31 mouse cellular contexts compared by ENCODE assay signal in the genomic region with DNA sequence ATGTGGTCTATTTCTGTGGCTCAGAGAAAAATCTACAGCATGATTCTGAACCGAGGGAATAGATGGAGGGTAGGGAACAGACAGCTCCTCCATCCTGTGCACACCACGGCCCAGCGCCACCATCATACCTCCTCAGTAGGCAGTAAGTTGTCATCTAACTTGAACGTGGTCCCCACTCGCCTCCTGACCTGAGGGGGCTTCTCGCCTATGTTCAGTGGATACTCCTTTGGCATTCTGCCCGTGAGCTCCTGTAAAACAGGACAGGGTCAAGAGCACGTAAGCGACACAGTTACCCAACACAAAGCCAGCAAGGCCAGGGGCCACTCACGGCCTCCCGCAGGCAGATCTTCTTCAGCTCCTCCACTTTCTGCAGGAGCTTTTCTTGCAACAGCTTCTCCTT. TPM values are rescaled to one million over a fixed set of nuclear protein-coding genes. Genes with fewer than 3 reads are reported as not detected.
DNase-seq lines count a peak whose midpoint lies in the region; ATAC-seq and TF ChIP-seq lines count a peak whose summit lies in the region.
"Had no signal": no experiment of that assay in that cellular context is flagged by ENCODE, and none has a peak within 500 bp of the region (broad histone marks: within the 10 kb centered on the region; RNA-seq: fewer than 3 reads in every experiment).

No protein-coding gene starts in this region.

- intact Hi-C loops in gastrocnemius, adult 2 months (cut with DNase I): no loop called here

- no peak overlapping the region for H3K4me2 ChIP-seq in hindbrain, postnatal 0 days (ENCODE audit: low read depth, low read length)
- H3K4me2 ChIP-seq: embryonic facial prominence, embryonic 15.5 days; forebrain, embryonic 13.5 days; heart, embryonic 11.5 days; midbrain, embryonic 11.5 days; stomach, embryonic 15.5 days had no signal

- H3K27me3 ChIP-seq in hindbrain, embryonic 10.5 days (ENCODE audit: insufficient read depth, poor library complexity, severe bottlenecking): no peaks in the 10 kb centered on the region
- no peaks in the 10 kb centered on the region for H3K27me3 ChIP-seq in hindbrain, postnatal 0 days (ENCODE audit: insufficient read depth, low read length)
- no peaks in the 10 kb centered on the region for H3K27me3 ChIP-seq in megakaryocyte, embryonic 14.5 days (replicated peaks)
- H3K27me3 ChIP-seq: embryonic facial prominence, embryonic 15.5 days; forebrain, embryonic 13.5 days; stomach, embryonic 15.5 days had no signal

- H3K9ac ChIP-seq in hindbrain, postnatal 0 days (replicated peaks; ENCODE audit: low read length): no peak overlapping the region
- H3K9ac ChIP-seq: embryonic facial prominence, embryonic 15.5 days; forebrain, embryonic 13.5 days; liver, embryonic 14.5 days; stomach, embryonic 15.5 days had no signal

- no peak for ATAC-seq in hindbrain, postnatal 0 days
- no peak for ATAC-seq in megakaryocyte, adult 5-6 weeks (ENCODE audit: poor library complexity, severe bottlenecking)
- ATAC-seq: activated CD4-positive, CD25-positive, alpha-beta regulatory T cell, adult 4 months; forebrain, embryonic 13.5 days; hindbrain, embryonic 16.5 days; midbrain, embryonic 16.5 days had no signal

- no peaks in the 10 kb centered on the region for H3K9me3 ChIP-seq in hindbrain, embryonic 10.5 days
- H3K9me3 ChIP-seq in hindbrain, postnatal 0 days (ENCODE audit: low read length): no peaks in the 10 kb centered on the region
- no peaks in the 10 kb centered on the region for H3K9me3 ChIP-seq in megakaryocyte, embryonic 14.5 days
- H3K9me3 ChIP-seq: embryonic facial prominence, embryonic 15.5 days; forebrain, embryonic 13.5 days; stomach, embryonic 15.5 days had no signal

- H3K27ac ChIP-seq in gastrocnemius, adult 2 months: peak overlapping the region; percentile 25; the same call in 1 of the 2 replicates
- H3K27ac ChIP-seq in hindbrain, embryonic 10.5 days: 0 out of 2 replicates have a peak overlapping the region, but pooled peaks have one; percentile 30
- no peak overlapping the region for H3K27ac ChIP-seq in hindbrain, postnatal 0 days
- H3K27ac ChIP-seq: embryonic facial prominence, embryonic 15.5 days; forebrain, embryonic 13.5 days; kidney, postnatal 0 days; liver, embryonic 14.5 days; stomach, embryonic 15.5 days had no signal

- H3K4me3 ChIP-seq in gastrocnemius, adult 2 months: peak overlapping the region; percentile 16; the same call in 1 of the 2 replicates
- no peak overlapping the region for H3K4me3 ChIP-seq in hindbrain, embryonic 10.5 days
- no peak overlapping the region for H3K4me3 ChIP-seq in hindbrain, postnatal 0 days (ENCODE audit: low read length)
- peak overlapping the region; percentile 78 for H3K4me3 ChIP-seq in megakaryocyte, embryonic 14.5 days (replicated peaks)
- H3K4me3 ChIP-seq: embryonic facial prominence, embryonic 15.5 days; forebrain, embryonic 13.5 days; stomach, embryonic 15.5 days had no signal

- peaks cover 12% of the 10 kb centered on the region for H3K4me1 ChIP-seq in hindbrain, embryonic 10.5 days (replicated peaks)
- H3K4me1 ChIP-seq in hindbrain, postnatal 0 days (ENCODE audit: insufficient read depth, low read length): peaks cover 4% of the 10 kb centered on the region; the same call in 1 of the 2 replicates
- peaks cover 80% of the 10 kb centered on the region for H3K4me1 ChIP-seq in megakaryocyte, embryonic 14.5 days
- H3K4me1 ChIP-seq: stomach, embryonic 15.5 days had no signal

- no peak for TF ChIP-seq CTCF in gastrocnemius, adult 2 months (IDR thresholded peaks at IDR 0.05)
- no peak for TF ChIP-seq CTCF in hindbrain, postnatal 0 days (IDR thresholded peaks at IDR 0.05; ENCODE audit: low read depth)

- WGBS in hindbrain, embryonic 10.5 days: 89% methylated on average over 11 of the region's 11 CpGs
- WGBS in hindbrain, postnatal 0 days: 80% methylated on average over 11 of the region's 11 CpGs

- DNase-seq in gastrocnemius, adult 2 months: no peak
- no peak for DNase-seq in gastrocnemius, postnatal 4 days (ENCODE audit: low spot score in 2 of 2)
- DNase-seq in hindbrain, embryonic 10.5 days (ENCODE audit: low spot score): no peak
- DNase-seq in hindbrain, postnatal 0 days (ENCODE audit: low spot score): no peak
- DNase-seq in lung, postnatal 4 days: no peak
- DNase-seq: adrenal gland, adult 2 months; B cell, adult 2 months; cerebellum, adult 11 months; cerebellum, postnatal 10 days; gastrocnemius, postnatal 25 days; kidney, adult 18-20 months; kidney, postnatal 4 days; liver; lung, adult 2 months; lung, postnatal 10 days; right cerebral cortex, postnatal 25 days; thymus, adult 18-20 months; thymus, postnatal 25 days had no signal

- H3K36me3 ChIP-seq in hindbrain, embryonic 10.5 days: peaks cover 70% of the 10 kb centered on the region
- no peaks in the 10 kb centered on the region for H3K36me3 ChIP-seq in hindbrain, postnatal 0 days (ENCODE audit: insufficient read depth, low read length)
- peaks cover 90% of the 10 kb centered on the region for H3K36me3 ChIP-seq in megakaryocyte, embryonic 14.5 days (replicated peaks; ENCODE audit: low read length)
- H3K36me3 ChIP-seq: stomach, embryonic 15.5 days had no signal

RNA-seq across cellular contexts. Expression of gene Lmod3, which starts 53.8 kb away (rescaled TPM):
- 100 to 1,000 TPM in 1 of 2 experiments, 10 to 100 TPM in 1; 95.4 to 186 TPM for total RNA-seq in gastrocnemius, adult 2 months (2021)
- total RNA-seq in gastrocnemius, postnatal 4 days (2021): 100 to 1,000 TPM; 156 to 173 TPM
- polyA plus RNA-seq in hindbrain, embryonic 10.5 days (2016; fragmentation: Nextera tagmentation; extraction: Ambion mirVana): not detected in 2 replicates
- total RNA-seq in hindbrain, postnatal 0 days (2014; rRNA removed): 0.21 TPM in 1 of 2 replicates, not detected in the other
- not detected in 2 replicates for polyA plus RNA-seq in hindbrain, postnatal 0 days (2015; fragmentation: Nextera tagmentation; extraction: Ambion mirVana)
- not detected in 2 replicates for polyA plus RNA-seq in megakaryocyte, embryonic 14.5 days (2012; ENCODE audit: insufficient read depth, low replicate concordance)
- not detected in 2 replicates for total RNA-seq in megakaryocyte, adult 5-6 weeks (2015)
- not detected in 2 replicates for total RNA-seq in megakaryocyte, adult 5-6 weeks (2017)
- total RNA-seq: adrenal gland, adult 2 months; neutrophil, adult 5-6 weeks had no signal
- polyA plus RNA-seq: activated CD4-positive, CD25-positive, alpha-beta regulatory T cell, adult 4 months; adrenal gland, adult 2 months; forebrain, embryonic 13.5 days; hindbrain, embryonic 16.5 days; liver, embryonic 14.5 days; midbrain, embryonic 16.5 days had no signal

Comparison
In these comparisons a context has a peak if more than half of its experiments do, and no peak if none do; other contexts are left out.
1. H3K4me3 ChIP-seq: peak in gastrocnemius, adult 2 months (single experiment) and megakaryocyte, embryonic 14.5 days (single experiment); none in hindbrain, embryonic 10.5 days (single experiment) and hindbrain, postnatal 0 days (single experiment).
2. RNA of gene Lmod3, which starts 53.8 kb away (total RNA-seq): 95.4 to 186 TPM in gastrocnemius, adult 2 months and 156 to 173 TPM in gastrocnemius, postnatal 4 days; 0.21 TPM in hindbrain, postnatal 0 days and not detected in megakaryocyte, adult 5-6 weeks; every median in the first group is over 10 times any median in the second.